Mouse (Mus musculus) cerebellum, postnatal 10 days (tissue): ENCODE data around the gene Mid1.
"Not testable (repeated sequence)": the region's sequence is repeated elsewhere in the genome, so short reads cannot be mapped to it uniquely, and the experiment has no call there.

Experiments used
- DNase-seq, 2 experiments: peaks; one replicate each; pipeline ENCODE4 v3.0.0; 2021; ENCODE audit warnings: mixed read lengths in 2 of 2

Mid1 gene

DNA sequence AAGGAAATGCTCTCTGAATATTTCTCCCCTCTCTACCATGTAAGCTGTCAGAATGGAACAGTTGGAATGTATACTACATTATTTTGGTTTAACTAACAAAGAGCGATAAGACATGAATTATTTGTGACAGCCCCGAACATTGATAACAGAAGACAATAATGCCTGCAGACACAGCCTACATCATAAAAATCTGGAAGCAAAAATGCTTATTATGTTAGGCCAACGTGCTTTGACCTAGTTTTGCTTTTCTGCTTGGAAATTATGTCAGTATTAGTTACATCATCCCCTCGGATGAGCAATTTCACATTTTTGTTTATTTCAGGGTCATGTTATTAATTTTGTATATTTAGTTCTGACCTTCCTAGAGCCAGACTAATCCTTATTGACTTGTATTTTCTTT lies 205.5 kb downstream of the Mid1 start:
- no peak for DNase-seq

- DNase-seq, result no peak
These were observed 207.1 kb downstream of the Mid1 start for GRCm38 (mm10) chrX:169892100-169892499.

DNA sequence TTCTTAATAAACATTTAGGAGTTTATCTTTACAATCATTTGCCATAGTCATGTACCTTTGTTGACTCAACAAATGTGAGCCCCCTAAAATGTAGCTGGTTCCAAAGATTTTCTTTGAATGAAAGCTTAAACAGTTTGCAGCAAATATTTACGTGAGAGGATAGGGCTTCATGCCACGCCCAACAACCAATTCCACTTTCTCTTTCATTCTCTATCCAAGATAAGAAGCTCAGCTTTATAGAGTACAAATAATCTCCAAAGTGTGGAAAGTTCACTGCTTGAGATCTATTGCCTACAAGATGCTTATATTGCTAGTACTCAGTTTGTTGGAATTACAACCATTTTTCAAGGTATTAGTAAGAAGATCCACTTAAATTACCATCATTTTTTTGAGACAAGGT lies 207.6 kb downstream of the Mid1 start:
- no peak for DNase-seq

- DNase-seq, result no peak
These were observed 214.4 kb downstream of the Mid1 start for GRCm38 (mm10) chrX:169899227-169899950.

DNA sequence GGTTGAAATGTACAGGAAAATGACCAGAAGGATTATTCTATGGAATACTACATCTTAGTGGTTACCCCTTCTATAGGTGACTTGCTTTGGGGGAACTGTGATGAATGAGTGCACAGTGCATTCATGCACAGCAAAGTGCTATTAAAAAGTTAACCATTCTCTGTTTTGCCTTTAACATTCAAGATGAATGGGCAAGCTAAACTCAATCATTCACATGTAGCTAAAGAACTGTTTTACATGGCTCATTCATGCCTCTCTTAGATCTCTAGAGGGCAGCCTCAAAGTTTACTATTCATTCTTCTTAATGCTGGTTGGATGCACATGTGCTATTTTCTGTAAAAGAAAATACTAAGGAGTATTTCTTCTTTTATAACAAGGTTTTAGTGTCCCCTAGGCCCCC lies 217.9 kb downstream of the Mid1 start:
- DNase-seq, result no peak

DNA sequence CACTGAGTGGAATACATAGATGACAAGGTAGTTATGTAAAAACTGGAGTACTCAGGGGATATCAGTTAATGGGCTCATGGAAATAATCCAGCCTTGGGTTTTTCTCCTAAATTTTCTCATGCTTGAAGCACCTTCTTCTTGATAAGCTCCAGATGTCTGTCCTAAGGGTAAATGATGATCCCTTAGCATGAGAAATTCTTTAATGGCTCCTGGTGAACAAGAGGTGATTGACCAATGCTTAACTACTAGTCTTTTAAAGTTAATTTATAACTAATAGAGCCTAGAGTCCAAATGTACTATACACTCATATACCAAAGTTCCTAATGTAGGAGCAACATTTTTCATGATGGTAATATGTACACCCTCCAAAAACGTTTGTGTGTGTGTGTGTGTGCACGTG lies 218.7 kb downstream of the Mid1 start:
- no peak for DNase-seq

GRCm38 (mm10) chrX:169906054-169906508 lies 221.1 kb downstream of the Mid1 start:
- DNase-seq, result peak; percentile 31 to 40

GRCm38 (mm10) chrX:169909898-169910297 lies 224.9 kb downstream of the Mid1 start:
- DNase-seq, result no peak

DNA sequence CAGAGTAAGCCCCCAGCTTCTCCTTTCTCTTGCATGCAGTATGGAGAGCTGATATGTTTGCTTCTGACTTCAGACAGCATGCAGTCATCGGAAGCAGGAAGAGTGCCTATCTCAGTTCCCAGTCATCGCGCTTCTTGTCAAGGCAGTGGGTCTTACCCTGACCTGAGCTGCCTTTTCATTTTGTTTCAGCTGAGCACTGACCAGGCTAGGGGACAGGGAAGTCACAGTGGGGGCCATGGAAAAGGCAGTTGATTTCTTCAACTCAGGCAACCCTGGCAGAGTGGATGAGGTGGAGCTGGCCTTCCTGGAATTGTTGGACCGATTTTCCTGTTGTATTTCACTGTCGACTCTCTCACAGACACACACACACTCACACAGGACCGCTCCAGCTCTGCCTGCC lies 230.7 kb downstream of the Mid1 start:
- DNase-seq, result peak in 1 of 2 experiments; percentile 19

DNA sequence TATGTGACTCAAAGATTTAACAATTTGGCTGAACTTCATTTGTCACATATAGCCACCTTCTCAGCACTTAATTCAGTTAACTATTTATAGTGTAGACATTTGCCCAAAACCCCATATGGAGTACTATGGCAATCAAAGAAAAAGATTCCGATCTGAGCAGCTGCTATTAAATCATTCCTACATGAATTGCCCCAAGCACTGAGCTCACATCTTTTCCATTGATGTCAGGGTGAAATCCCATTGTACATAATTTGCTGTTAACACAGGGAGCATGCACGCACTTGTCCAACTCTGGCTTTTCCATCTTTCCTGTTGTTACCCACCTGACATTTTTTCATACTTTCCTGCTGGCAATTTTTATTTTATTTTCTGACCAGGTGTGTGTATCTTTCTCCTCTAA lies 237.5 kb downstream of the Mid1 start:
- no peak for DNase-seq

- no peak for DNase-seq
These were observed 238.4 kb downstream of the Mid1 start for GRCm38 (mm10) chrX:169923417-169923816.

- no peak for DNase-seq
These were observed 240.6 kb downstream of the Mid1 start for GRCm38 (mm10) chrX:169925600-169925999.

GRCm38 (mm10) chrX:169927110-169927817 lies 242.3 kb downstream of the Mid1 start:
- DNase-seq, result peak; percentile 10 to 43

DNA sequence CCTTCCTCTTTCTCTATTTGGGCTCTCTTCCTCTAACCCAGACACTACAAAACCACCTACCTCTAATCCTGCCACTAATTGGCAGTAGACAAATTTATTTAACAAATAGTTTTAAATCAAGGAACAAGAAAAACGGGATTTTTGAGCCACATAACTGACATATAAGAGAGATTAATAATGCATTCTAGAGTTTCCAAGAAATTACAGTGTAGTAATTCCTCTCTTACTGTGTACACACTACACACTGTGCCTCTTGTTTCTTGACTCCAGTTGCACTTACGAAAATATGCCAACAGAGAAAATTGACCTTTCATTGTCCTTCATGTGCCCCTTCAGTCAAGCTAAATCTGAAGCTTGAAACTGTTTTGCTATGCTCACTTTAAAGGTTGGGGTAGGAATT lies 245.9 kb downstream of the Mid1 start:
- no peak for DNase-seq

DNA sequence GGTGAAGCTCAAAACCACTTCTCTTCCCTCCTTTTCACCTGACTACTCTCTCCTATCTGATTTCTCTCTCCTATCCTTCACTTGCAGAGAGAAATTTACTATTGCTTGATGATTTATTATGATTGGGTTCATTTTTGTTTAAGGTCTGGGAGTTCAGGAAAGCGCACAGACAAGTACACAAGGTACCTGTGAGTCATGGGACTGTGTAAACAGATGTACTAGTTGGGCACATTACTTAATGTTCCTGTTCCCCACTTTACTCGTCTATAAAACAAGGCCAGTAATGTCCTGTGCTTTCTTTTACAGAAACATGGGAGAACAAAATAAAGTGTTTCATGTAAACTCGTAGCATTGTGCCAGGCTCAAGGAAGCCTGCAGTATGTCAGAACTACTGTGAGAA lies 248.2 kb downstream of the Mid1 start:
- DNase-seq, result no peak

GRCm38 (mm10) chrX:169937119-169937719 lies 252.2 kb downstream of the Mid1 start:
- DNase-seq, result no peak

GRCm38 (mm10) chrX:169940531-169940930 lies 255.5 kb downstream of the Mid1 start:
- DNase-seq, result no peak

- DNase-seq, result no peak
These were observed 265.6 kb downstream of the Mid1 start for GRCm38 (mm10) chrX:169950596-169950995.

- DNase-seq, result no peak
These were observed 284.3 kb downstream of the Mid1 start for GRCm38 (mm10) chrX:169969337-169969736.

GRCm38 (mm10) chrX:169969765-169970164 lies 284.8 kb downstream of the Mid1 start:
- DNase-seq, result not testable (repeated sequence)

- DNase-seq, result not testable (repeated sequence)
These were observed 285.5 kb downstream of the Mid1 start for GRCm38 (mm10) chrX:169970546-169970945.

- DNase-seq, result not testable (repeated sequence)
These were observed 286.6 kb downstream of the Mid1 start for GRCm38 (mm10) chrX:169971562-169971961.

DNA sequence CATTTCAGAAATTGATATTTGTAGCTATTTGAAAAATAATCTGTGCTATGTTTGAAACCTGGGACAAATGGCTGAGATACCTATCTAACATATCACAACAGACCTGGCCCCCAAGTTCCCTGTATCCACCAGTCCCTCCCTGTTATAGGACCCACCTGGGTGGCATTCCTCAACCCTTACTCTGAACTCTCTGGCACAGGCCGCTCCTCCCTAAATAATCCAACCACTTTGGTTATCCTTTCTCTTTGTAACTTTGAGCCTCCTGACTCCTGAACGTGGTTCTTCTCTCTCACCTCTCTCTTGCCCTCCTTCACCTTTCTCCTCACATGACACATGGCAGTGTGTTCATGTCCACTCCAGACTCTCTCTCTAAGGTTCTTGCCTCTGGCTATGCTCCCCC lies 287.1 kb downstream of the Mid1 start:
- DNase-seq, result not testable (repeated sequence)
